In genomic region chr6:37643718-37644117, GRCm38 (mm10) we compare ENCODE assay signal across 17 mouse cellular contexts.
A peak's percentile ranks its signal among the peaks of the same experiment; 100 is the strongest.
DNase-seq lines count a peak whose midpoint lies in the region; ATAC-seq and TF ChIP-seq lines count a peak whose summit lies in the region.
"Had no signal": no experiment of that assay in that cellular context is flagged by ENCODE, and none has a peak within 500 bp of the region (broad histone marks: within the 10 kb centered on the region; RNA-seq: fewer than 3 reads in every experiment).

No protein-coding gene starts in this region.

- ATAC-seq in hindbrain, embryonic 12.5 days (ENCODE audit: low FRiP score) = peak; percentile 69
- peak; percentile 83 for ATAC-seq in midbrain, embryonic 13.5 days
- peak; percentile 64 for ATAC-seq in neural tube, embryonic 15.5 days (ENCODE audit: low FRiP score)
- ATAC-seq in cerebellum, adult (ENCODE audit: insufficient number of reproducible peaks, low FRiP score, low TSS enrichment) = no peak
- ATAC-seq: intestine, embryonic 16.5 days had no signal

- no peak overlapping the region for H3K9ac ChIP-seq in hindbrain, embryonic 12.5 days
- no peak overlapping the region for H3K9ac ChIP-seq in midbrain, embryonic 13.5 days (replicated peaks)
- no peak overlapping the region for H3K9ac ChIP-seq in neural tube, embryonic 15.5 days (replicated peaks)
- no peak overlapping the region for H3K9ac ChIP-seq in heart, adult 2 months (ENCODE audit: low read depth, low read length)
- H3K9ac ChIP-seq: limb, embryonic 15.5 days had no signal

- 19% methylated on average over 2 of the region's 2 CpGs for WGBS in hindbrain, embryonic 12.5 days
- WGBS in midbrain, embryonic 13.5 days = 16% methylated on average over 2 of the region's 2 CpGs
- 12% methylated on average over 2 of the region's 2 CpGs for WGBS in neural tube, embryonic 15.5 days
- WGBS in heart, adult 2 months = 81% methylated on average over 2 of the region's 2 CpGs

- no peaks in the 10 kb centered on the region for H3K36me3 ChIP-seq in hindbrain, embryonic 12.5 days
- H3K36me3 ChIP-seq in midbrain, embryonic 13.5 days = no peaks in the 10 kb centered on the region
- H3K36me3 ChIP-seq in neural tube, embryonic 15.5 days = no peaks in the 10 kb centered on the region
- no peaks in the 10 kb centered on the region for H3K36me3 ChIP-seq in heart, adult 2 months (ENCODE audit: control insufficient read depth, insufficient read depth, low read length)
- H3K36me3 ChIP-seq: limb, embryonic 15.5 days had no signal

- H3K4me3 ChIP-seq in hindbrain, embryonic 12.5 days = no peak overlapping the region
- H3K4me3 ChIP-seq in midbrain, embryonic 13.5 days (replicated peaks) = no peak overlapping the region
- H3K4me3 ChIP-seq in neural tube, embryonic 15.5 days (replicated peaks) = no peak overlapping the region
- no peak overlapping the region for H3K4me3 ChIP-seq in heart, adult 2 months
- H3K4me3 ChIP-seq: limb, embryonic 15.5 days had no signal

- H3K4me2 ChIP-seq in hindbrain, embryonic 12.5 days (replicated peaks) = no peak overlapping the region
- H3K4me2 ChIP-seq in midbrain, embryonic 13.5 days (replicated peaks) = 0 out of 2 replicates have a peak overlapping the region, but pooled peaks have one; percentile 6
- no peak overlapping the region for H3K4me2 ChIP-seq in neural tube, embryonic 15.5 days
- H3K4me2 ChIP-seq: limb, embryonic 15.5 days had no signal

- DNase-seq in embryo, embryonic 11 days = peak; percentile 41
- DNase-seq in embryo, embryonic 10 days (ENCODE audit: low spot score) = no peak
- DNase-seq in gastrocnemius, postnatal 25 days = no peak
- no peak for DNase-seq in heart, adult 2 months
- DNase-seq: heart, adult 18-20 months; kidney, postnatal 14 days; layer of hippocampus, postnatal 36 days; lung, adult 2 months; right cerebral cortex, adult 18-20 months; thymus, postnatal 36 days had no signal

- intact Hi-C loops in heart, adult 2 months (cut with DNase I) = no loop called here

- H3K79me2 ChIP-seq in heart, adult 2 months (replicated peaks; ENCODE audit: control insufficient read depth, insufficient read depth, low read length) = no peaks in the 10 kb centered on the region

- peak overlapping the region; percentile 89 for H3K27ac ChIP-seq in hindbrain, embryonic 12.5 days
- H3K27ac ChIP-seq in midbrain, embryonic 13.5 days = peak overlapping the region; percentile 92
- peak overlapping the region; percentile 76 for H3K27ac ChIP-seq in neural tube, embryonic 15.5 days (replicated peaks)
- H3K27ac ChIP-seq in heart, adult 2 months = no peak overlapping the region
- H3K27ac ChIP-seq: limb, embryonic 15.5 days; macrophage had no signal

- H3K27me3 ChIP-seq in hindbrain, embryonic 12.5 days = no peaks in the 10 kb centered on the region
- H3K27me3 ChIP-seq in midbrain, embryonic 13.5 days = no peaks in the 10 kb centered on the region
- no peaks in the 10 kb centered on the region for H3K27me3 ChIP-seq in neural tube, embryonic 15.5 days (replicated peaks)
- H3K27me3 ChIP-seq in heart, adult 2 months (ENCODE audit: control insufficient read depth, insufficient read depth, low read length) = no peaks in the 10 kb centered on the region
- H3K27me3 ChIP-seq: limb, embryonic 15.5 days had no signal

- no peak for TF ChIP-seq EP300 in heart, adult 2 months (IDR thresholded peaks at IDR 0.05; ENCODE audit: insufficient read depth, low read depth, low read length)

- peaks cover 15% of the 10 kb centered on the region for H3K4me1 ChIP-seq in hindbrain, embryonic 12.5 days
- H3K4me1 ChIP-seq in midbrain, embryonic 13.5 days (replicated peaks) = peaks cover 24% of the 10 kb centered on the region
- H3K4me1 ChIP-seq in neural tube, embryonic 15.5 days = peaks cover 29% of the 10 kb centered on the region
- no peaks in the 10 kb centered on the region; the same call in 1 of the 2 replicates for H3K4me1 ChIP-seq in heart, adult 2 months (ENCODE audit: control insufficient read depth, insufficient read depth, low read length)

- no peaks in the 10 kb centered on the region for H3K9me3 ChIP-seq in hindbrain, embryonic 12.5 days (replicated peaks)
- no peaks in the 10 kb centered on the region for H3K9me3 ChIP-seq in midbrain, embryonic 13.5 days
- no peaks in the 10 kb centered on the region for H3K9me3 ChIP-seq in neural tube, embryonic 15.5 days (replicated peaks)
- H3K9me3 ChIP-seq: limb, embryonic 15.5 days had no signal

- no peak for TF ChIP-seq CTCF in heart, adult 2 months (IDR thresholded peaks at IDR 0.05)

- TF ChIP-seq POLR2A in heart, adult 2 months (IDR thresholded peaks at IDR 0.05; ENCODE audit: insufficient read depth, low read depth, low read length) = no peak
